ENCODE assay signal across 8 mouse cellular contexts in genomic region chr6:71708528-71708927, GRCm38 (mm10). TPM values are rescaled to one million over a fixed set of nuclear protein-coding genes. Genes with fewer than 3 reads are reported as not detected.
A peak's percentile ranks its signal among the peaks of the same experiment; 100 is the strongest.
DNase-seq lines count a peak whose midpoint lies in the region; ATAC-seq and TF ChIP-seq lines count a peak whose summit lies in the region.

No protein-coding gene starts in this region.

- DNase-seq in spleen, adult 2 months (ENCODE audit: low read depth in 1 of 2, low spot score in 2 of 2) = no peak
- DNase-seq in spleen, adult 12 weeks (ENCODE audit: low spot score) = no peak
- DNase-seq in stomach, postnatal 0 days (ENCODE audit: low spot score) = no peak
- no peak for DNase-seq in gastrocnemius, postnatal 36 days
- no peak for DNase-seq in gastrocnemius, adult 8-10 months (ENCODE audit: low spot score in 2 of 2)

- TF ChIP-seq CTCF in spleen, adult 2 months (IDR thresholded peaks at IDR 0.05; ENCODE audit: extremely low read depth, insufficient read depth, insufficient read length, insufficient replicate concordance) = no peak
- TF ChIP-seq CTCF in stomach, postnatal 0 days (IDR thresholded peaks at IDR 0.05; ENCODE audit: low read depth) = no peak

- H3K9ac ChIP-seq in limb, embryonic 13.5 days = peak overlapping the region; percentile 76
- H3K9ac ChIP-seq in stomach, postnatal 0 days (ENCODE audit: low read length) = peak overlapping the region; percentile 57; the same call in 1 of the 2 replicates

- WGBS in spleen, adult 2 months = 25% methylated on average over 3 of the region's 3 CpGs
- WGBS in limb, embryonic 13.5 days = 13% methylated on average over 3 of the region's 3 CpGs
- WGBS in stomach, postnatal 0 days = 5% methylated on average over 3 of the region's 3 CpGs

- no peak for ATAC-seq in erythroblast, adult 5-6 weeks (replicated peaks; ENCODE audit: low FRiP score, poor library complexity, severe bottlenecking)
- 0 out of 2 replicates have a peak, but pooled peaks have one; percentile 2 for ATAC-seq in limb, embryonic 13.5 days (ENCODE audit: low FRiP score, low read depth)
- ATAC-seq in stomach, postnatal 0 days (ENCODE audit: low FRiP score, low TSS enrichment) = no peak

- no peak overlapping the region for H3K27ac ChIP-seq in spleen, adult 2 months (ENCODE audit: insufficient read depth, low read length)
- H3K27ac ChIP-seq in limb, embryonic 13.5 days = no peak overlapping the region
- H3K27ac ChIP-seq in stomach, postnatal 0 days (replicated peaks) = no peak overlapping the region

- intact Hi-C loops in gastrocnemius, postnatal 36 days (cut with DNase I) = loop anchor here (2.0 to 5.0 kb wide), 2 partner anchors 14 to 49 kb away; no protein-coding TSS in a partner anchor

- no peak for TF ChIP-seq POLR2A in spleen, adult 2 months (IDR thresholded peaks at IDR 0.05; ENCODE audit: low read depth, low read length)

- peak overlapping the region; percentile 96 for H3K4me2 ChIP-seq in limb, embryonic 13.5 days (replicated peaks)
- peak overlapping the region; percentile 88 for H3K4me2 ChIP-seq in stomach, postnatal 0 days (replicated peaks; ENCODE audit: low read depth)

- H3K4me1 ChIP-seq in erythroblast, embryonic 14.5 days (ENCODE audit: control insufficient read depth) = peaks cover 13% of the 10 kb centered on the region
- no peaks in the 10 kb centered on the region; the same call in 1 of the 2 replicates for H3K4me1 ChIP-seq in spleen, adult 2 months (ENCODE audit: control insufficient read depth, insufficient read depth, insufficient read length)
- H3K4me1 ChIP-seq in limb, embryonic 13.5 days = peaks cover 12% of the 10 kb centered on the region
- H3K4me1 ChIP-seq in stomach, postnatal 0 days (replicated peaks; ENCODE audit: control insufficient read depth, insufficient read depth) = no peaks in the 10 kb centered on the region

- no peak for TF ChIP-seq EP300 in stomach, postnatal 0 days (optimal IDR thresholded peaks at IDR 0.05)

- no peaks in the 10 kb centered on the region for H3K9me3 ChIP-seq in erythroblast, embryonic 14.5 days (ENCODE audit: control insufficient read depth, low read length)
- no peaks in the 10 kb centered on the region for H3K9me3 ChIP-seq in limb, embryonic 13.5 days
- no peaks in the 10 kb centered on the region for H3K9me3 ChIP-seq in stomach, postnatal 0 days (ENCODE audit: control insufficient read depth, low read length)

- no peaks in the 10 kb centered on the region for H3K36me3 ChIP-seq in erythroblast, embryonic 14.5 days (ENCODE audit: control insufficient read depth)
- no peaks in the 10 kb centered on the region for H3K36me3 ChIP-seq in spleen, adult 2 months (ENCODE audit: control insufficient read depth, insufficient read depth, low read length)
- no peaks in the 10 kb centered on the region for H3K36me3 ChIP-seq in limb, embryonic 13.5 days
- no peaks in the 10 kb centered on the region for H3K36me3 ChIP-seq in stomach, postnatal 0 days (ENCODE audit: control insufficient read depth, insufficient read depth, low read length)

- H3K4me3 ChIP-seq in erythroblast, embryonic 14.5 days (replicated peaks) = peak overlapping the region; percentile 58
- H3K4me3 ChIP-seq in spleen, adult 2 months (ENCODE audit: extremely low read depth, insufficient read depth, insufficient read length) = peak overlapping the region; percentile 33; the same call in 1 of the 2 replicates
- H3K4me3 ChIP-seq in limb, embryonic 13.5 days = peak overlapping the region; percentile 64
- H3K4me3 ChIP-seq in stomach, postnatal 0 days (ENCODE audit: low read depth, low read length) = peak overlapping the region; percentile 55

- peaks cover 51% of the 10 kb centered on the region for H3K27me3 ChIP-seq in erythroblast, embryonic 14.5 days (ENCODE audit: control insufficient read depth)
- peaks cover 7% of the 10 kb centered on the region for H3K27me3 ChIP-seq in spleen, adult 2 months (ENCODE audit: control insufficient read depth, insufficient read depth, low read length)
- peaks cover 42% of the 10 kb centered on the region for H3K27me3 ChIP-seq in limb, embryonic 13.5 days
- H3K27me3 ChIP-seq in stomach, postnatal 0 days (ENCODE audit: control insufficient read depth, insufficient read depth, low read length) = no peaks in the 10 kb centered on the region

RNA-seq across cellular contexts. Expression of gene Reep1, which starts 1.2 kb away (rescaled TPM):
- polyA plus RNA-seq in erythroblast, embryonic 14.5 days (2012) = 0.01 TPM in 1 of 2 replicates, not detected in the other
- not detected in 2 replicates for total RNA-seq in erythroblast, adult 5-6 weeks (2015; ENCODE audit: low replicate concordance)
- total RNA-seq in erythroblast, adult 5-6 weeks (2017; ENCODE audit: low replicate concordance) = 0.14 TPM in 1 of 2 replicates, not detected in the other
- polyA plus RNA-seq in spleen, adult 2 months (2012; rRNA removed) = 0.49 and 0.63 TPM in 2 replicates
- polyA plus RNA-seq in limb, embryonic 13.5 days (2015; fragmentation: Nextera tagmentation; extraction: Ambion mirVana) = 13.1 and 13.9 TPM in 2 replicates
- 6.7 and 7.5 TPM in 2 replicates for polyA plus RNA-seq in stomach, postnatal 0 days (2015; fragmentation: Nextera tagmentation; extraction: Ambion mirVana)
- total RNA-seq in gastrocnemius, postnatal 36 days (2021) = 10 to 100 TPM; 70.7 to 77.8 TPM
- 10 to 100 TPM; 58.1 to 89.1 (median 69.7) TPM for total RNA-seq in gastrocnemius, adult 8-10 months (2022)
